Mouse (Mus musculus) common myeloid progenitor, adult 5-6 weeks (primary cell): Measurements from ENCODE around the gene Ndufc1. TPM values are rescaled to one million over a fixed set of nuclear protein-coding genes. Genes with fewer than 3 reads are reported as not detected.
"Not testable (repeated sequence)": the region's sequence is repeated elsewhere in the genome, so short reads cannot be mapped to it uniquely, and the experiment has no call there.

Source experiments
- ATAC-seq: replicated peaks from 2 replicates; pipeline ENCODE4 v1.8.0; 2016; ENCODE audit warnings: low read depth, mild to moderate bottlenecking, moderate TSS enrichment, inconsistent platforms; ENCODE audit not compliant: poor library complexity, severe bottlenecking
- total RNA-seq: library from RNA; stranded (forward); fragments of 200-1000, 187-1606 nt; gene quantifications from 2 replicates; pipeline ENCODE4 v1.2.3, GENCODE M21; 2017

The Ndufc1 gene
- total RNA-seq, 1 experiment from 2014 or later: 22.7 TPM

DNA sequence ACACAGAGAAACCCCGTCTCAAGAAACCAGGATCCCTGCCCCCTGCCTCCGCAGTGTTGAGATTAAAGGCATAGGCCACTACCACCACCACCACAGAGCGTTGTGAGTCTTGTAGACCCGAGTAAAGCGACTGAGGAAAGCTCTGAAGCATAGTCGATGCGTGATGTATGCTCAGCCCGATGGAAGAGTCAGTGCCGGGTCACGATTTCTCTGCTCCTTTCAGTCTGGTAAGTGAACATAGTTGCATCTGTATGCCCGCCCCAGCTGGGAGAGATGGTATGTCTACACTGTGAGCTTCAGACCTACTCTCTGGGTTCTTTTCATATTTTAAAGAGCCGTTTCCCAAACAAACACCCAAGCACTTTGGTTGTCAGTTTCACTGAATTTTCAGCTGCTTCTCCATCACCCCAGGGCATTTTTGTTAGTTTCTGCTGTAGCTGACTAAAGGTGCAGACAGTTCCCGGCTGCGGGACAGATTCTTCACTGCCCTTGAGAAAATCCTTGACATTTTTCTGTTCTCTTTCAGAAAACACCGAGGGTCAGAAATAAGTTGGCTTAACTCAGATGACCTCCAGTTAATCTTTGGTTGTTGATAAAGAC is 11.0 kb downstream of the Ndufc1 start:
- no peak for ATAC-seq

DNA sequence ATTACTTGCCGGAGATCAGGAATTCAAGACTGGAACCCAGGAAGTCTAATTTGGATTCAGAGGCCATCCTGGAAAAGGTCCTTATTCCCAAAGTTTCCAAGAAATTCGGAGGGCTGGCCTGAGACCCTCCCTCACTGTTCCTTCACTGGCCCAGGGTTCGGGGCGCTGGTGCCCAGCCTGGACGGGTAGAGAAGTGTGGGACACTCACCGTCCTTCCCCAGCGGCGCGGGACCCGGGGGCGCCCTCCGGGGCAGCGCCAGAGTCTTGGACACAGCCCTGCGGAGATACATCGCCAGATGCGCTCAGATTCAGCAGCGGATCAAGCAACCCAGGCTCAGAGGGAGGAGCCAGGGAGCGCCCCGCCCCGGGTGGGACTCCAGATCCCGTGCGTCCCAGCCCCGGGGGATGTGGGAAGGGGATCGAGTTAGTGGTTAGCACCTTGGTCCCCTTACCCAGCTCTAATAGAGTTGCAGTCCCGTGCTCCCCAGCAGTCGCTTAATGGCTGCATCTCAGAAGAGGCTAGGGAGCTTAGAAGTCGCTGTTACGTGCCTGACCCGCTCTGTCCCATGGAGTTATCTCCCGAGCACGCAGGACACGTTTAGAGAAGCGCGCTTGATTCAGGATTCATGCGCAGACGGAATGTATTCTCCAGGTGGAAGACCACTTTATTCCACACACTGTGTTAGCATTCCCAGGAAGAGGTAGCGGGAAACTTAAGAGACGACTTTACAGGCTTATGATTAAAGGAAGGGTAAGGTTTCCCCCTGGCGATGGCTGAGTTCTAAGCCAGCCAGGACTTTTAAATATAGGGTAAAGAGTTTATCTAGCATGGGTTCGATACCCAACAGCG is 12.3 kb downstream of the Ndufc1 start, which contains the start of gene Mgarp:
Mgarp (minus strand) TSS at position 520 of the 850 bp plus-strand sequence.
- peak; percentile 93 for ATAC-seq

DNA sequence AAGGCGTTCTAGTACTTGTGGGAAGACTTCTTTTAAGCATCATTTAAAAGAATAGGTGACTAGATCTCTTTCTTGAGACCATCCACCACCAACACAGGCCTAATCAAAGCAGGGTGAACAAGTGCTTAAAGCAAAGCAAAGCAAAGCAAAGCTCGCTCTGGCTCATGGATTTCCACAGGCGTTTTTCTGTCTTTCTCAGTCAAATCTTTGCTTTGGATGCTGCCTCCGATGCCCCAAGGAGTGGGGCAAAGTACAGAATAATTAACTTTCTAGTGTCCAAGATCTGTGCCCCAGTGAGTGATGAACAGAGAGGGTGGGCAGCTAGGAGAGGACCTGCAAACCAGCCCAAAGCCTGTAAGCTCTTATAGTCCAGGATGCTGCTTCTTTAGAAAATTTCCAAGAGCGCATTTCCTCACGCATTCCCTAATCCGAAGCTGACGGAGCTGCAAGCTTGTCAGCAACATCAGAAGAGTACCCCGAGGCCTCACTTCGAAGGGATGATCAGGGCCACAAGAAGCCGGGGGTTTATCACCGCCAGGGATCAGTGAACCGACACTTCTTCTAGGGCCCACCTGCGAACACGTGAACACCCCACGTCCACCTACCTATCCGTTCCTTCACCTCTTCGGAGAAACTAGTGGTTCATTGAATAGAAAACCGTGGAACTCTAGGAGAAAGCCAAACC is 13.2 kb downstream of the Ndufc1 start:
- ATAC-seq: no peak

DNA sequence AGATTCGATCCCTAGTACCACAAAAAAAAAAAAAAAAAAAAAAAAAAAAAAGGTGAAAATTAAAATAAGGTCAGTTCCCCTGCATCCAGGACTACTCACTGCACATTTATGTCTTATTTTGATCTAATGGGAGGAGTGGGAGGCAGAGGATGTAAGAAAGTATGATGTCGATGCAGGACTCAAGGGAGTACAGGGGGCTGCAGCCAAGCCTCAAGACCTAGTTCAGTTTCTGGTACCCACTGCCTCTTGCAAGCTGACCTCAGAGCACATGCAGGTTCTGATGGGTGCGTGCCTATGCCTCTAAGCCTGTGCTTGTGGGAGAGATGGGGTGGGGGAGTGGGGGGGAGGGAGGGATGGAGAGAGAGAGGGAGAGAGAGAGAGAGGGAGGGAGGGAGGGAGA is 13.9 kb downstream of the Ndufc1 start:
- ATAC-seq: no peak

DNA sequence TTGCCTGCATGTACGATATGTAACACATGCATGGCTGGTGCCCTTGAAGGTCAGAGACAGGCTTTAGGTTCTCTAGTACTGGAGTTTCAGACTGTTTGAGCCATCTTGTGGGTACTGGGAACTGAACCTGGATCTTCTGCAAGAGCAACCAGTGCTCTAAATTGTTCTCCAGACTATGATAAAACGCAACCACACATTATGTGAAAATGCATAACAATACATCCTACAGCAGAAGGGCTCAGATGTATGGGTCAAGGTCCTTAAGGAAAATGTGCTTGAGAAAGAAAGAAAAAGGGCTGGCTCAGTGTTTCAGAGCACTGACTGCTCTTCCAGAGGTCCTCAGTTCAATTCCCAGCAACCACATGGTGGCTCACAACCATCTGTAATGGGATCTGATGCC is 15.1 kb downstream of the Ndufc1 start:
- no peak for ATAC-seq

DNA sequence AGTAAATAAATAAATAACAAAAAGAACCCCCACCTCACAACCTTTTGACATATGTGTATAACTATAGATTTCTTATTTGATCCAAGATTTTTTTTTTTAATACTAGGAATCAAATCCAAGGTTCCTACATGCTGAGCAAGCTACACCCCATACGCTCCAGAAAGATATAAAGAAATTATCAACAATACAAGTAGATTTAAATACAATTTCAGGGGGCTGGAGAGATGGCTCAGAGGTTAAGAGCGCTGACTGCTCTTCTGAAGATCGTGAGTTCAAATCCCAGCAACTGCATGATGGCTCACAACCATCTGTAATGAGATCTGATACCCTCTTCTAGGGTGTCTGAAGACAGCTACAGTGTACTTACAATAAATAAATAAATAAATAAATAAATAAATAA is 15.8 kb downstream of the Ndufc1 start:
- not testable (repeated sequence) for ATAC-seq

DNA sequence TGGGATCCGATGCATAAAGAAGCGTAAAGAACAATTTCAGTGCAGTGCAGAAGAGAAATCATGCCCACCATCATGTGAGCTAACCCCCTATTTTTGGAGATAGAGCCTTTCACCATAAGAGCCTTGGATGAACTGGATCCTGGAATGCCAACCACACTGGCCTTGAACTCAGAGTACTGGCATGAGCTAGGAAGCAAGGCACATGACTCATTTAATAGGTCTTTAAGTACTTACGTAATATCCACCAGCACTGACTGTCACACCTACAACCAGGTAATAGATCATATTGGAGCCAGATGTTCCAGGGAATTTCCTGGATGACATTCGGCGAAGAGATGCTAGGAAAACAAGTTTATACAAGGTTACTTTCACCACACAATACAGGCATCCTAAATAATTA is 17.2 kb downstream of the Ndufc1 start:
- ATAC-seq: no peak

DNA sequence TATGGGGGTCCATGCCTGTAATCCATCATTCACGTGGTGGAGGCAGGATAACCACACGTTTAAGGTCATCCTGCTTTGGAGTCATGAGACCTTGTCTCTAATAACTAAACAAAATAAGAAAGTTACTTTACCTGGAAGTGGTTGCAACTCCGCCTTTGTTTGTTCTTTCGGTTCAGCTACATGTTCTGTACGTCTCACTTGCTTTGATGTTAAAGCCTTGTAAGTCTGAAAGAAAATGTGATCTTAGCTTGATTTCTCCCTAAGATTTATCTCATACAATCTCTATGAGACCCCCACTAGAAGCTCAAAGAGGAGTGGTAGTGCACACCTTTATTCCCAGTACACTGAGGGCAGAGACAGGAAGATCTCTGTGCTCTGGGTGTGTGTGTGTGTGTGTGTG is 17.7 kb downstream of the Ndufc1 start:
- ATAC-seq: no peak

DNA sequence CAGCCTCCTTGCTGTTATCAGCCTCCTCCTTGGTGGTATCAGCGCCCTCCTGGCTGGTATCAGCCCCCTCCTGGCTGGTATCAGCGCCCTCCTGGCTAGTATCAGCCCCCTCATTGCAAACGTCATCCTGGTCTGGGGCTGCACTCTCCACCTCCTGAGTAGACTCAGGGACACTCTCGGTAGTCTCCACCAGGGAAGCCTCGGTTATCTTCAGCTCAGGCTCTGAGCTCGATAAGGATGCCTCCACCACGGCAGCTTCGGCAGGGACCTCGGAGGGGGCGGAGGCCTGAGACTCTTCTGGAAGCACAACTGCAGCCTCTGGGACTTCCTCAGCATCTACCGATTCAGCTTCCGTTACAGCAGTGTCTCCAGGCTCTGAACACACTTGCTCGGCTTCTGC is 19.9 kb downstream of the Ndufc1 start:
- ATAC-seq: peak; percentile 95

DNA sequence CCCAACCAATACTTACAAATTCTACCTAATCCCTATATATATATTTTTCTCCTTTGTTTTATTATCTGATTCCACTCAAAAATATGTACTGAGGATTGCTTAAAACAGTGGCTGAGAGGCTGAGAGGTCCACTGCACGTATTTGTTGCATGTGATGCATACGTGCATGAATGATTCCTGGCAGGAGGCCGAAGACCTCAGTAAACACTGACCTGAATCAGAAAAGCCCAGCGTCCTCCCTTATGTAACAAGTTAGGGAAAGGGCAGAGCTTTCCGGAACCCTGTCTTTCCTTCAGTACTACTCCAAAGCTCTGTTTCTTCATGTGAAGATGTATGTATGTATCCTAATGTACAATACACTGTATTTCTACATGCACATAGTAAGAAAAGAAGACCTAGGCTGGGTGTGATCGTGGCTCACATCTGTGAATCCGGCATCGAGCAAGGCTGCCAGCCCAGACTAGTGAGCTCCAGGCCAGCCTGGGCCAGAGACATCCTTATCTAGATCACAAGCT is 20.9 kb downstream of the Ndufc1 start:
- ATAC-seq: no peak

DNA sequence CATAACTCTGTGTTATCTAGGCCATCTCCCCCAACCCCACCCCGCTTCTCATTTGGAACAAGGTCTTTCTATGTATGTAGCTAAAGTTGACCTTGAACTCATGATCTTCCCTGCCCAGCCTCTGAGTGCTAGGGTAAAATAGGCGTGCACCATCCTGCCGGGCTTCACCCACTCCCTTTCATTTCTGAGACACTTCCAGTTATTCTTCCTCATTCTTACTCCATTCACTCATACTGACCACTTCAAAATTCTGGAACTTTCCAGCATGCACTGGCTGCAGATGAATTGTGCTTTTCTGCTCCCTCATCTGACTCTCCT is 21.7 kb downstream of the Ndufc1 start:
- no peak for ATAC-seq

DNA sequence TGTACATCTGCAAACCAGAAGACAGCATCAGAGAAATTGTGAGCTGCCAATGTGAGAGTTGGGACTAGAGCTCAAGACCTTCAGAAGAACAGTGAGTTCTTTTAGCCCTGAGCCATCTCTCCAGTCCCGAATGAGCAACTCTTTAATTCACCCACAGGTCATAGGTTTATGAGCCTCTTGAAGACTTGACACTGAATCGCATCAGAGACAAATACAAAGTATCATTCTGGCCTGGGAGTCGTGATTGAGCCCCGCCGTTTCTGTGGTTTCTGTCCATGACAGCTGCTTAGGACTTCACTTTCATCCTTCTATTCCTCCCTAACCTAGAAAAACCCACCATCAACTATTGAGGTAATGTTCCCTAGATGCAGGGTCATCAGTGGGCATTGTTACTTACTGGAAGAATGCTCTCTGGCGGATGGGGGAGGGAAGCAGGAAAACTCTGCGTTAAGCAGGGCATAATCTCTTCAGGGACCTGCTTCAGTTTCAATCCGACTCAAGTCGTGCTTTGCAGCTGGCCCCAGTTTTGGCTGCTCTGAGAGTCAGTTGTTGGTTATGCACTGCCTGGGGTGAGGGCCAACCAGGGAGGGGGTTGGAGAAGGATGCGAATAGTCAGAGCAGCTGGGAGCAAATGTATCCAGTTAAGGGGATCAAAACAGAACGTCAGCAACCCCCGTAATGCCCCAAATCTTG is 22.2 kb downstream of the Ndufc1 start:
- ATAC-seq: no peak

DNA sequence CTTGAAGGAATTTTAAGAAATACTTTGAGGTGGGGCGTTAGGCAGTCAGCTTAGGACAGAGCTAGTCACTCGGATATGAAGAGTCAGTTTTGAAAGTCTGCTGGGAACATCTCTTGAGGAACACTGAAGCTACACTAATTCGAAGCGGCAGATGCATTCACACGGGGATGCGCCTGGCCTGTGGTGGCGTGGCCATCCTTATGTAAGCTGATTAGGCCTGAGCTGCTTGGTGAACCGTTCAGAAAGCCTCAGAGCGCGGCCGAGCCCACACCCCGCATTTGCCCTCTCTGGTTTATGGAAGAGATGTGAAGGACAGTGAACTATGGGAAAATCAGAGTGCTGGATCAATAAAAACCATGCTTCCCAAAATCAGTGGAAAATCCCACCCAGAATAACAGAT is 25.4 kb downstream of the Ndufc1 start:
- no peak for ATAC-seq

DNA sequence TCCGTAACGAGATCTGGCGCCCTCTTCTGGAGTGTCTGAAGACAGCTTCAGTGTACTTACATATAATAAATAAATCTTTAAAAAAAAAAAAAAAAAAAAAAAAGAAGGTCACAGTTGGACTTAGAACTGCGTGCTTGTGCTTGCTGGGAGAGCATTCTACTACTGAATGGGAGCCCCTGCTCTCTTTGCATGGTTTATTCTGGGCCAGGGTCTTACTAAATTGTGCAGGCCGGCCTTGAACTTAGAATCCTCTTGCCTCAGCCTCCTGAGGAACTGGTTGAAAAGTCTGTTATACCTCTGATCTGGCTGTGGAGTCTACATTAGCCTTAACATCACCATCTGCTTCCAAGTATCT is 28.2 kb downstream of the Ndufc1 start:
- ATAC-seq: no peak

DNA sequence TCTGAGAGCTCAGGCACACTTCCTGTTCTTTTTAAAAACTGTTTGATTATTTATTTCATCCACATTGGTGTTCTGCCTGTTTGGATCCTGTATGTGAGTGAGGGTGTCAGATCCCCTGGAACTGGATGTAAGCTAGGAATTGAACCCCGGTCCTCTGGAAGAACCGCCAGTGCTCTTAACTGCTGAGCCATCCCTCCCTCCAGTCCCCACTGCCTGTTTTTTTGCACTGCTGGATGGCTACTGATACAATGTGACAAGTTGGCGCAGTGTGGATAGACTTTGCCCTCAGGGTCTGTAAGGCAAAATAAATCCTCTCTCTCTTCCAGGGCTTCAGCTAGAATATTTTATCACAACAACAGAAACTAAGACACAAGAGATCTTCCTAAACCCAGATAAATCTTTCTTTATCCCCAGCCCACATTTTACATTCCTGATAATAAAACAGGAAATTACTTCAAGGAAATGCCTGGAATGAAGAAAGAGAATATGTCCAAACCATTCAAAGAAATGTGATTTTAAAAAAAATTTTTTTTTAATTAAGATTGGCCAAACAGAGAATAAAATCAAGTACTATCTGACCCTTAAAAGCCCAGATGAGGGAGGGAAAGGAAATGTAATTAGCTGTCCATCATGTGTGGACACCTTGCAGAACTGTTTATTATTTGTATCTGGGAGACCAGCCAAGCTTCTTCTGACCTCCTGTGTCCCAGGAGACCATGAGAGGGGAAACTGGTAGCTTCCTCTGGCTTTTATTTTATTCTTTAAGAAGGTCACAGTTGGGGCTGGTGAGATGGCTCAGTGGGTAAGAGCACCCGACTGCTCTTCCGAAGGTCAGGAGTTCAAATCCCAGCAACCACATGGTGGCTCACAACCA is 28.8 kb downstream of the Ndufc1 start:
- ATAC-seq: no peak

DNA sequence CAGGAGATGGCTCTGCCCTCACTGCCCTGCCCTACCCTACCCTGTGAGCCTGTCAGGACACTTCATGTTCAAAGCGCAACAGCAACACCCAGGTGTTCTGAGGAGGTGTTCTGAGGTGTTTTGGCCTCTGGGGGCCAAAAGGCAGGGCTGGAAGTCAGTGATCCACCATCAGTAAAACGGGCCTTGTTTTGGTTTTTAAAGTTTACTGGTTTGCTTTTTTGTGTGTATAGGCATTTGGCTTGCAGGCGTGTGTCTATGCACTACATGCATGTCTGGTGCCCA is 30.2 kb downstream of the Ndufc1 start:
- no peak for ATAC-seq

DNA sequence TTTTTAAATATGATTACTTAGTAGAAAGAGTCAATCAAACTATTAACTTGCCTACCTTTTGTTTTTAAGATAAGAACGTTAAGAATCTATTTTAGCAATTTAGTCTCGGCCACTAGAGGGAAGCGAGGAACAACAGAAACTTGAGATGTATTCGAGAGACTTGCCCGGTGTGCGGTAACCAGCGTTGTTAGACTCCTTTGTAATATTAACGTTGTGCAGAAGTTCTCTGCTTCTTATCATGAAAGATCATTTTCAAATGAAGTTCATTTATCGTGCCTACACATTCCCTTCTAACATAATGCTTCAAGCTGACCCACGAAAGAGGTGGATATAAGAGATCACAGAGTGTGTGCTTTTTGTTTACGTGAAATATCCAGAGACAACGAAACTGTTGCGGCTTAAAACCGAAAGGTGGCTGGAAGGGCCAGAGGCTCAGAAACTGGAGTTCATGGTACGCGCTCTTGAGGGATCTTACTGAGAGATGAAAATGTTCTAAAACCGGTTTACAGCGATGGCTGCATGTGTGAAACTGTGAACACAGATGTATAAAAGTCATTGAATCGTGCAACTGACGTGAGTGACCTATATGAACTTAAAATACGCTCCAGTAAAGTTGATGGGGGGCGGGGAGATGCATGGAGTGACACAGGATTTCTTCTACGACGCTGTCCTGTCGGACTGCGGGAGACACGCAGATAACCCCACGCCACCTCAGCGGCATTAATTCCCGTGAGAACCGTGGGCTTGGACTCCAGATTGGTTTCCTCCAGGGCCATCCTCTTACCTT is 30.7 kb downstream of the Ndufc1 start:
- peak; percentile 77 for ATAC-seq

DNA sequence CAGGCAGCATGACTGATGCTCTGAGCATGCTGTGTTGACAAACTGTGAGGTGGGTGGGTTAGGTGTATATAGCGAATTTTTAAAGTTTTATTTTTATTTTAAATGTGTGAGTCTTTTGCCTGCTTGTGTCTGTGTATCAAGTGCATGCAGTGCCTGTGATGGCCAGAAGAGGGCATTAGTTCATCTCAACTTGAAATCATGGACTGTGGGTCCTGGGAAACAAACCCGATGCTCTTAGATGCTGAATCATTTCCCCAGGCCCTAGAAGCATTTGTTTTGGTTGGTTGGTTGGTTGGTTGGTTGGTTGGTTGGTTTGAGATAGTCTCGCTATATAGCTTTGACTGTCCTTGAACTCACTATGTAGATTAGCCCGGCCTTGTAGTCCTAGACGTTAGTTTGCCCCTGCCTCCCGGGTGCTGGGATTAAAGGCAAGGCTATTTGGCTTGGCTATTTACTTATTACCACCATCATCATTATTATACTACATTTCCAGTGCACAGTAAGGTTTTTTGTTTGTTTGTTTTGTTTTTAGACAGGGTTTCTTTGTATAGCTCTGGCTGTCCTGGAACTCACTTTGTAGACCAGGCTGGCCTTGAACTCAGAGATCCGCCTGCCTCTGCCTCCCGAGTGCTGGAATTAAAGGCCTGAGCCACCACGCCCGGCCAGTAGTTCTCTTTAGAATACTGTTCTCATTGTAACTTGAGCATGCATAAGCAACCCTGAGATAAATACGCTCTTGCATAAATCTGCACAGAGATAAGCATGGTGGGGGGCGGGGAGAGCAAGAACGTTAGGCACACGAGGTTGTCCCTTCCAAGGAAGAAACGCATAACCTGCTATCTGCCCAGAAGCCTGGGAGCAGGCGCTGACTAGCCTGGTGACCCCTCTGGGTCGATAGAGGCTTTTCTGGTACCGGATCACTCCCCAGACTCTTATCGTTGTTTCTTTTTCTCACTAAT is 33.2 kb downstream of the Ndufc1 start:
- peak; percentile 61 for ATAC-seq
